Mouse (Mus musculus): ENCODE measurements around the gene Rab3gap1. TPM values are rescaled to one million over a fixed set of nuclear protein-coding genes. Genes with fewer than 3 reads are reported as not detected.
"Not testable (repeated sequence)": the region's sequence is repeated elsewhere in the genome, so short reads cannot be mapped to it uniquely, and the experiment has no call there.

Rab3gap1 gene
- polyA plus RNA-seq, 1 experiment from 2014 or later, result 8.2 TPM

GRCm38 (mm10) chr1:127933405-127933804 is 64.8 kb downstream of the Rab3gap1 start:
- no peaks in the 10 kb centered on the region for H3K9me3 ChIP-seq (replicated peaks)
- H3K4me2 ChIP-seq, result no peak overlapping the region
- peaks cover 48% of the 10 kb centered on the region for H3K36me3 ChIP-seq (replicated peaks)
- no peak overlapping the region for H3K4me3 ChIP-seq (replicated peaks)
- no peaks in the 10 kb centered on the region for H3K27me3 ChIP-seq
- H3K27ac ChIP-seq (replicated peaks), result no peak overlapping the region
- ATAC-seq (ENCODE audit: insufficient read depth), result no peak
- no peaks in the 10 kb centered on the region for H3K4me1 ChIP-seq (replicated peaks)
- H3K9ac ChIP-seq, result no peak overlapping the region
- 67% methylated on average over 2 of the region's 2 CpGs for WGBS (ENCODE audit: insufficient replicate concordance)

DNA sequence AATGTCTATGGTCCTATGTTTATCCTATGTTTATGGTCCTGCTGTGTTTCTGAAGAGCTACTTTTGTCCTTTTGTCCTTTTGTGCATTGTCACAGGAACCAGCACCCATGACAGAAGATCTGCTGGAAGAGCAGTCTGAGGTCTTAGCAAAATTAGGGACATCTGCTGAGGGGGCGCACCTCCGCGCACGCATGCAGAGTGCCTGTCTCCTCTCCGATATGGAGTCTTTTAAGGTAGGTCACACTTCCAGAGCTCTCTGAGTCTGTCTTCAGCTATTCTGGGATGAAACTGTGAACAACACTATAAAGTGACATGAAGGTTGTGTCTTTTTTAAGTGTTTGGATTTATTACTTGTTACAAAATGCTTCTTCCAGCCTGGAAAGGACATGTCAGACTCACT is 65.7 kb downstream of the Rab3gap1 start:
- no peak overlapping the region for H3K4me2 ChIP-seq
- no peaks in the 10 kb centered on the region for H3K4me1 ChIP-seq (replicated peaks)
- H3K9me3 ChIP-seq (replicated peaks), result no peaks in the 10 kb centered on the region
- WGBS (ENCODE audit: insufficient replicate concordance), result 93% methylated on average over 5 of the region's 5 CpGs
- H3K9ac ChIP-seq, result no peak overlapping the region
- H3K27ac ChIP-seq (replicated peaks), result no peak overlapping the region
- no peak overlapping the region for H3K4me3 ChIP-seq (replicated peaks)
- no peak for ATAC-seq (ENCODE audit: insufficient read depth)
- H3K27me3 ChIP-seq, result no peaks in the 10 kb centered on the region
- H3K36me3 ChIP-seq (replicated peaks), result peaks cover 57% of the 10 kb centered on the region

DNA sequence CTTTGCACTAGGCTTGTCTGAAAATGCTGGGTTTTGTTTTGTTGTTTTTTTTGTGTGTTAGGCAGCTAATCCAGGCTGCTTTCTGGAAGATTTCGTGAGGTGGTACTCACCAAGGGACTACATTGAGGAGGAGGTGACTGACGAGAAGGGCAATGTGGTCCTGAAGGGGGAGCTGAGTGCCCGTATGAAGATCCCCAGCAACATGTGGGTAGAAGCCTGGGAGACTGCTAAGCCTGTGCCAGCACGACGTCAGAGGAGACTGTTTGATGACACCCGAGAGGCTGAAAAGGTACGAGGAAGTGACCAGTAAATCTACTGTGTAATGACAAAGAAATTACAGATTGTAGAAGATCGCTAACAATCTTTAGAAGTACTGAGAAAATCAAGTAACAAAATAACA is 68.7 kb downstream of the Rab3gap1 start:
- no peaks in the 10 kb centered on the region for H3K4me1 ChIP-seq (replicated peaks)
- no peak overlapping the region for H3K27ac ChIP-seq (replicated peaks)
- ATAC-seq (ENCODE audit: insufficient read depth), result no peak
- H3K4me3 ChIP-seq (replicated peaks), result no peak overlapping the region
- no peak overlapping the region for H3K9ac ChIP-seq
- H3K27me3 ChIP-seq, result no peaks in the 10 kb centered on the region
- H3K4me2 ChIP-seq, result no peak overlapping the region
- H3K9me3 ChIP-seq (replicated peaks), result no peaks in the 10 kb centered on the region
- H3K36me3 ChIP-seq (replicated peaks), result peaks cover 66% of the 10 kb centered on the region
- WGBS (ENCODE audit: insufficient replicate concordance), result 74% methylated on average over 8 of the region's 8 CpGs

GRCm38 (mm10) chr1:127942231-127942630 is 73.7 kb downstream of the Rab3gap1 start:
- WGBS (ENCODE audit: insufficient replicate concordance), result 89% methylated on average over 10 of the region's 10 CpGs

DNA sequence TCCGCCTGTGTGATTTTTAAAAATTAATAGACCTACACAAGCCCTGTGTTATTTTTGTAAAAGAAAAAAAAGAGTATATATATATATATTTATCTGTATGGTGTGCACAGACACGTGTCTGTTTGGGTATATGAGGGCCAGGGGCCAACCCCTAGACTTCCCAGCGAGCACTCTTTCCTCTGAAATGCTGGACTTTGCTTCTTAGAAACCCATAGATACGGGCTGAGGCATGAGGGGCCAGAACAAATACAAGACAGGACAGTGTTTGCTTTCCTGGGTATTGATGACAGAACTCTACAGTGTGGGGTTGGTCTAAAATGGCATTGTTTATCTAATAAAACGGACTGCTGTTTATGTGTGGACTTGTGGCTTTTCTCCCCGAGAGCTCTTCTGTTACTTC is 74.9 kb downstream of the Rab3gap1 start:
- H3K36me3 ChIP-seq (replicated peaks), result peaks cover 45% of the 10 kb centered on the region
- H3K4me1 ChIP-seq (replicated peaks), result 0 out of 2 replicates have a peak, but pooled peaks cover 5% of the 10 kb centered on the region
- H3K9ac ChIP-seq, result no peak overlapping the region
- H3K4me2 ChIP-seq, result no peak overlapping the region
- H3K9me3 ChIP-seq (replicated peaks), result no peaks in the 10 kb centered on the region
- 56% methylated on average over 6 of the region's 6 CpGs for WGBS (ENCODE audit: insufficient replicate concordance)
- H3K27ac ChIP-seq (replicated peaks), result no peak overlapping the region
- H3K27me3 ChIP-seq, result no peaks in the 10 kb centered on the region
- no peak overlapping the region for H3K4me3 ChIP-seq (replicated peaks)
- peak; percentile 57; the same call in 1 of the 2 replicates for ATAC-seq (ENCODE audit: insufficient read depth)

More at GRCm38 (mm10) chr1:127942231-127942630, 73.7 kb downstream of the Rab3gap1 start:
- peaks cover 57% of the 10 kb centered on the region for H3K36me3 ChIP-seq (replicated peaks)
- no peak overlapping the region for H3K4me3 ChIP-seq (replicated peaks)
- no peak overlapping the region for H3K9ac ChIP-seq
- 0 out of 2 replicates have a peak, but pooled peaks cover 5% of the 10 kb centered on the region for H3K4me1 ChIP-seq (replicated peaks)
- H3K27ac ChIP-seq (replicated peaks), result no peak overlapping the region
- H3K9me3 ChIP-seq (replicated peaks), result no peaks in the 10 kb centered on the region
- no peak for ATAC-seq (ENCODE audit: insufficient read depth)
- H3K27me3 ChIP-seq, result no peaks in the 10 kb centered on the region
- no peak overlapping the region for H3K4me2 ChIP-seq

DNA sequence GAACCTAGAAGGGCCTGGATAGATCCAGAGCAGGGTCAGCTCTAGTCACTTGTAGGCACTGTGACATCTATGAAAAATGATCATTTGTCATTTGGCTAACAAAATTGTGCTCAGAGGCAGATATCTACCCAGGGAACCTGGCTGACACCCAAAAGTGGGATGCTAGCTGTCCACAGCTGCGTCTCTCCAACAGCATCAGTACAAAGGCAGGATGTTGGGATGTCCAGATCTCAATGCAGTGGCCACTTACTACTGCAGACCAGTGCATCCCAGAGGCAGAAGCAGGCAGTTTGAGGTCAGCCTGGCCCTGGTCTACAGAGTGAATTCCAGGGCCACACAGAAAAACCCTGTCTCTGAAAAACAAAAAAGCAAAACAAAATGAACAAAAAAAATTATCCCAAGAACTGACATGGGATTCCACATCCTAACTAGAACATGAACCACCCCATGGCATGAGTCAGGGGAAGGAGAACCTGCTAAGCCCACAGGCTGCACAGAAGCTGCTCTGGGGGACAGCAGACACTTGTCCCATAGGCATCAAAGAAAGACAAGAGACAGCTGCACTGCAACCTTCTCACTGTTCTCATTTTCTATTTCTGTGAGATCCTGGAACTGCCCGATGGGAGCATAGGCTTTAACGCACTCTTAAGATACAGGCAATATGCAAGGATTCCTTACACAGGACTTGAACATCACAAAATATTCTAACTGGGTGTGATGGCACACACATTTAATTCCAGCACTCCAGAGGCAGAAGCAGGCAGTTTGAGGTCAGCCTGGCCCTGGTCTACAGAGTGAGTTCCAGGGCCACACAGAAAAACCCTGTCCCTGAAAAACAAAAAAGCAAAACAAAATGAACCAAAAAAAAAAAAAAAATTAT is 77.4 kb downstream of the Rab3gap1 start:
- no peaks in the 10 kb centered on the region for H3K27me3 ChIP-seq
- no peak overlapping the region for H3K4me2 ChIP-seq
- ATAC-seq (ENCODE audit: insufficient read depth), result no peak
- no peak overlapping the region for H3K27ac ChIP-seq (replicated peaks)
- no peak overlapping the region for H3K9ac ChIP-seq
- 79% methylated on average over 3 of the region's 3 CpGs for WGBS (ENCODE audit: insufficient replicate concordance)
- no peaks in the 10 kb centered on the region for H3K9me3 ChIP-seq (replicated peaks)
- H3K36me3 ChIP-seq (replicated peaks), result peaks cover 23% of the 10 kb centered on the region
- H3K4me3 ChIP-seq (replicated peaks), result no peak overlapping the region
- H3K4me1 ChIP-seq (replicated peaks), result 0 out of 2 replicates have a peak, but pooled peaks cover 5% of the 10 kb centered on the region

GRCm38 (mm10) chr1:127946615-127947249 is 78.2 kb downstream of the Rab3gap1 start:
- peaks cover 17% of the 10 kb centered on the region for H3K36me3 ChIP-seq (replicated peaks)
- 0 out of 2 replicates have a peak, but pooled peaks cover 5% of the 10 kb centered on the region for H3K4me1 ChIP-seq (replicated peaks)
- H3K9ac ChIP-seq, result no peak overlapping the region
- no peak overlapping the region for H3K4me2 ChIP-seq
- no peaks in the 10 kb centered on the region for H3K27me3 ChIP-seq
- no peak for ATAC-seq (ENCODE audit: insufficient read depth)
- H3K27ac ChIP-seq (replicated peaks), result no peak overlapping the region
- no peak overlapping the region for H3K4me3 ChIP-seq (replicated peaks)
- H3K9me3 ChIP-seq (replicated peaks), result no peaks in the 10 kb centered on the region
- 77% methylated on average over 5 of the region's 5 CpGs for WGBS (ENCODE audit: insufficient replicate concordance)

GRCm38 (mm10) chr1:127948748-127949147 is 80.2 kb downstream of the Rab3gap1 start:
- WGBS (ENCODE audit: insufficient replicate concordance), result 76% methylated on average over 5 of the region's 5 CpGs
- Histone ChIP-seq H3K4me3 (replicated peaks) (no peak overlapping the region), H3K4me2 (no peak overlapping the region), H3K27me3 (no peaks in the 10 kb centered on the region), H3K9ac (no peak overlapping the region), H3K4me1 (replicated peaks) (0 out of 2 replicates have a peak, but pooled peaks cover 3% of the 10 kb centered on the region), H3K36me3 (replicated peaks) (peaks cover 5% of the 10 kb centered on the region; the same call in 1 of the 2 replicates), H3K27ac (replicated peaks) (no peak overlapping the region), H3K9me3 (replicated peaks) (no peaks in the 10 kb centered on the region)
- no peak for ATAC-seq (ENCODE audit: insufficient read depth)

- no peak overlapping the region for H3K9ac ChIP-seq
- ATAC-seq (ENCODE audit: insufficient read depth), result no peak
- no peak overlapping the region for H3K4me2 ChIP-seq
- no peaks in the 10 kb centered on the region for H3K4me1 ChIP-seq (replicated peaks)
- 72% methylated on average over 4 of the region's 4 CpGs for WGBS (ENCODE audit: insufficient replicate concordance)
- no peaks in the 10 kb centered on the region for H3K27me3 ChIP-seq
- H3K9me3 ChIP-seq (replicated peaks), result no peaks in the 10 kb centered on the region
- no peak overlapping the region for H3K27ac ChIP-seq (replicated peaks)
- H3K36me3 ChIP-seq (replicated peaks), result peaks cover 6% of the 10 kb centered on the region; the same call in 1 of the 2 replicates
- H3K4me3 ChIP-seq (replicated peaks), result no peak overlapping the region
Measured at GRCm38 (mm10) chr1:127952276-127952675, 83.7 kb downstream of the Rab3gap1 start.

DNA sequence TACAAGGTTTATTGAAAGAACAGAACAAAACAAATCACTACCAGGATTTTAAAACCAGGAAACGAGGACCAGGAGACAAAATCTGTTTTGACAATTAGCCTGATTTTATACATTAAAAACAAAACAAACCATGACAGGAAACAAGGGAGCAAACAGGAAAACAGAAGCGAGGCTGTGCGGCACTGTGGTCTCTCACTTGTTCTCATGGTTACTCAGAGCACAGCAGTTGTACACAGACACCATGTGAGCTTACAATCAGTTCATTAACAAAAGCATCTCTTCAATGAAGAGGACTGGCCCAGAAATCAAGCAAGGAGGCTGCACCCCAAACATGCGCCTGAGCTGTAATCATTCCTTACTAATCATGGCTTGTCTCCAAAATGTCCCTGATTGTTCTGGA is 85.6 kb downstream of the Rab3gap1 start:
- H3K9ac ChIP-seq; H3K27ac ChIP-seq (replicated peaks); H3K4me2 ChIP-seq; H3K4me3 ChIP-seq (replicated peaks); H3K36me3 ChIP-seq (replicated peaks); H3K4me1 ChIP-seq (replicated peaks); ATAC-seq (ENCODE audit: insufficient read depth); H3K27me3 ChIP-seq; H3K9me3 ChIP-seq (replicated peaks): not testable (repeated sequence)
- WGBS (ENCODE audit: insufficient replicate concordance), result 68% methylated on average over 4 of the region's 4 CpGs

- Histone ChIP-seq H3K4me2 (no peak overlapping the region), H3K27ac (replicated peaks) (no peak overlapping the region)
Measured at GRCm38 (mm10) chr1:127954800-127955199, 86.2 kb downstream of the Rab3gap1 start.

More at GRCm38 (mm10) chr1:127954800-127955199, 86.2 kb downstream of the Rab3gap1 start:
- no peaks in the 10 kb centered on the region for H3K27me3 ChIP-seq
- no peak for ATAC-seq (ENCODE audit: insufficient read depth)
- peaks cover 9% of the 10 kb centered on the region; the same call in 1 of the 2 replicates for H3K36me3 ChIP-seq (replicated peaks)
- no peaks in the 10 kb centered on the region for H3K9me3 ChIP-seq (replicated peaks)
- H3K4me3 ChIP-seq (replicated peaks), result no peak overlapping the region
- no peaks in the 10 kb centered on the region for H3K4me1 ChIP-seq (replicated peaks)
- H3K9ac ChIP-seq, result no peak overlapping the region
- 74% methylated on average over 4 of the region's 4 CpGs for WGBS (ENCODE audit: insufficient replicate concordance)

Measured in liver, embryonic 15.5 days (tissue).